Mouse (Mus musculus) neural tube, embryonic 11.5 days (tissue): ENCODE results near the gene Gm10645. TPM values are rescaled to one million over a fixed set of nuclear protein-coding genes. Genes with fewer than 3 reads are reported as not detected.
A peak's percentile ranks its signal among the peaks of the same experiment; 100 is the strongest.

Source experiments
- ATAC-seq: fragments of 200-750 bp; cut with Nextera tagmentation; 2 replicates; pipeline ENCODE4 v1.8.0; 2017; ENCODE audit warnings: moderate number of reproducible peaks, mild to moderate bottlenecking, moderate TSS enrichment, moderate library complexity; ENCODE audit not compliant: insufficient read depth, low FRiP score, low TSS enrichment
- DNase-seq: peaks from one replicate; pipeline ENCODE4 v3.0.0-alpha.2; 2015; ENCODE audit warnings: low spot score
- H3K27ac ChIP-seq: fragments of 300-500 bp; sonication (generic); 2 replicates; pipeline ENCODE4 v1.5.1; 2014; ENCODE audit warnings: low read depth, mild to moderate bottlenecking, low read length
- H3K27me3 ChIP-seq: fragments of 300-500 bp; sonication (generic); 2 replicates; pipeline ENCODE4 v1.6.1; 2014; ENCODE audit warnings: mild to moderate bottlenecking, low read length, mixed read lengths; ENCODE audit not compliant: control insufficient read depth, insufficient read depth
- H3K36me3 ChIP-seq: fragments of 300-500 bp; sonication (generic); 2 replicates; pipeline ENCODE4 v1.6.1; 2014; ENCODE audit warnings: mild to moderate bottlenecking, low read length, moderate library complexity, mixed read lengths; ENCODE audit not compliant: control insufficient read depth, insufficient read depth
- H3K4me1 ChIP-seq: fragments of 300-500 bp; sonication (generic); 2 replicates; pipeline ENCODE4 v1.6.1; 2014; ENCODE audit warnings: low read length, mixed read lengths; ENCODE audit not compliant: control insufficient read depth, insufficient read depth
- H3K4me2 ChIP-seq: fragments of 300-500 bp; sonication (generic); 2 replicates; pipeline ENCODE4 v1.6.1; 2014; ENCODE audit warnings: low read depth, mild to moderate bottlenecking, moderate library complexity
- H3K4me3 ChIP-seq: fragments of 300-500 bp; sonication (generic); 2 replicates; pipeline ENCODE4 v1.5.1; 2014; ENCODE audit warnings: low read depth, low read length
- H3K9ac ChIP-seq: fragments of 300-500 bp; sonication (generic); 2 replicates; pipeline ENCODE4 v1.6.1; 2014; ENCODE audit warnings: mild to moderate bottlenecking, low read length
- H3K9me3 ChIP-seq: fragments of 300-500 bp; sonication (generic); 2 replicates; pipeline ENCODE4 v1.6.1; 2016; ENCODE audit warnings: low read length; ENCODE audit not compliant: control insufficient read depth
- WGBS: fragments of 180-500 bp; shearing (Covaris S2); extraction: QIAGEN DNeasy Blood & Tissue Kit; methylation state at CpG from one replicate; pipeline ENCODE4 v1.1.7; 2014; 5-methylcytosine and 5-hydroxymethylcytosine counted together
- polyA plus RNA-seq: library from polyadenylated mRNA; unstranded; fragments of >200 nt; fragmentation: Nextera tagmentation; extraction: Ambion mirVana; gene quantifications from 2 replicates; pipeline ENCODE4 v1.2.1, GENCODE M21; 2014

Gene Gm10645
- polyA plus RNA-seq, 1 experiment from 2014 or later, result 7.2 TPM

- no peaks in the 10 kb centered on the region for H3K4me1 ChIP-seq
- WGBS, result 85% methylated on average over 6 of the region's 6 CpGs
- H3K36me3 ChIP-seq, result no peaks in the 10 kb centered on the region; the same call in 1 of the 2 replicates
- no peak overlapping the region for H3K9ac ChIP-seq
- no peak overlapping the region for H3K4me3 ChIP-seq
- no peak overlapping the region for H3K4me2 ChIP-seq
- H3K27me3 ChIP-seq, result no peaks in the 10 kb centered on the region
- no peak overlapping the region for H3K27ac ChIP-seq
- no peak for DNase-seq
- ATAC-seq, result no peak
- no peaks in the 10 kb centered on the region for H3K9me3 ChIP-seq
Observed at GRCm38 (mm10) chr8:83196088-83196487, 30.1 kb upstream of the Gm10645 start.

GRCm38 (mm10) chr8:83189538-83190095 lies 23.6 kb upstream of the Gm10645 start:
- ATAC-seq, result no peak
- no peaks in the 10 kb centered on the region for H3K27me3 ChIP-seq
- no peaks in the 10 kb centered on the region for H3K36me3 ChIP-seq
- no peak overlapping the region for H3K4me2 ChIP-seq
- H3K9me3 ChIP-seq, result no peaks in the 10 kb centered on the region
- no peak overlapping the region for H3K9ac ChIP-seq
- H3K27ac ChIP-seq, result no peak overlapping the region
- no peak overlapping the region for H3K4me3 ChIP-seq
- H3K4me1 ChIP-seq, result no peaks in the 10 kb centered on the region
- no peak for DNase-seq
- WGBS, result 85% methylated on average over 4 of the region's 4 CpGs

GRCm38 (mm10) chr8:83187363-83187962 lies 21.5 kb upstream of the Gm10645 start:
- DNase-seq, result no peak
- H3K27me3 ChIP-seq, result no peaks in the 10 kb centered on the region
- H3K9ac ChIP-seq, result no peak overlapping the region
- no peak overlapping the region for H3K27ac ChIP-seq
- no peak overlapping the region for H3K4me2 ChIP-seq
- H3K4me1 ChIP-seq, result peaks cover 5% of the 10 kb centered on the region; the same call in 1 of the 2 replicates
- ATAC-seq, result no peak
- 87% methylated on average over 10 of the region's 10 CpGs for WGBS
- H3K4me3 ChIP-seq, result no peak overlapping the region
- H3K36me3 ChIP-seq, result no peaks in the 10 kb centered on the region
- no peaks in the 10 kb centered on the region for H3K9me3 ChIP-seq

GRCm38 (mm10) chr8:83186376-83186775 lies 20.4 kb upstream of the Gm10645 start:
- H3K27ac ChIP-seq, result no peak overlapping the region
- H3K4me2 ChIP-seq, result no peak overlapping the region
- DNase-seq (no peak), ATAC-seq (no peak)
- H3K27me3 ChIP-seq, result no peaks in the 10 kb centered on the region
- 76% methylated on average over 6 of the region's 6 CpGs for WGBS
- no peak overlapping the region for H3K4me3 ChIP-seq
- peaks cover 6% of the 10 kb centered on the region; the same call in 1 of the 2 replicates for H3K4me1 ChIP-seq
- no peaks in the 10 kb centered on the region for H3K36me3 ChIP-seq
- no peak overlapping the region for H3K9ac ChIP-seq
- no peaks in the 10 kb centered on the region for H3K9me3 ChIP-seq

GRCm38 (mm10) chr8:83182784-83183183 lies 16.8 kb upstream of the Gm10645 start:
- Histone ChIP-seq H3K27me3 (no peaks in the 10 kb centered on the region), H3K27ac (no peak overlapping the region), H3K9me3 (no peaks in the 10 kb centered on the region), H3K4me1 (peaks cover 12% of the 10 kb centered on the region; the same call in 1 of the 2 replicates), H3K4me2 (no peak overlapping the region), H3K4me3 (no peak overlapping the region), H3K9ac (no peak overlapping the region), H3K36me3 (no peaks in the 10 kb centered on the region)
- 78% methylated on average over 5 of the region's 5 CpGs for WGBS
- DNase-seq (peak; percentile 23), ATAC-seq (no peak)

- no peaks in the 10 kb centered on the region for H3K9me3 ChIP-seq
- no peaks in the 10 kb centered on the region for H3K27me3 ChIP-seq
- no peak overlapping the region for H3K9ac ChIP-seq
- WGBS, result 85% methylated on average over 6 of the region's 6 CpGs
- 0 out of 2 replicates have a peak overlapping the region, but pooled peaks have one; percentile 14 for H3K27ac ChIP-seq
- no peak overlapping the region for H3K4me2 ChIP-seq
- no peaks in the 10 kb centered on the region for H3K36me3 ChIP-seq
- no peak for DNase-seq
- H3K4me3 ChIP-seq, result no peak overlapping the region
- peaks cover 17% of the 10 kb centered on the region; the same call in 1 of the 2 replicates for H3K4me1 ChIP-seq
- no peak for ATAC-seq
Observed at GRCm38 (mm10) chr8:83181851-83182482, 16.0 kb upstream of the Gm10645 start.

GRCm38 (mm10) chr8:83178228-83178742 lies 12.3 kb upstream of the Gm10645 start:
- ATAC-seq, result no peak
- DNase-seq, result peak; percentile 49
- H3K27me3 ChIP-seq, result no peaks in the 10 kb centered on the region
- H3K4me2 ChIP-seq, result no peak overlapping the region
- 10% methylated on average over 9 of the region's 9 CpGs for WGBS
- peaks cover 17% of the 10 kb centered on the region; the same call in 1 of the 2 replicates for H3K4me1 ChIP-seq
- H3K9ac ChIP-seq, result no peak overlapping the region
- H3K9me3 ChIP-seq, result no peaks in the 10 kb centered on the region
- H3K27ac ChIP-seq, result peak overlapping the region; percentile 69; the same call in 1 of the 2 replicates
- no peak overlapping the region for H3K4me3 ChIP-seq
- no peaks in the 10 kb centered on the region for H3K36me3 ChIP-seq

GRCm38 (mm10) chr8:83177317-83178195 lies 11.6 kb upstream of the Gm10645 start:
- DNase-seq, result no peak
- Histone ChIP-seq H3K36me3 (no peaks in the 10 kb centered on the region), H3K4me2 (no peak overlapping the region), H3K4me3 (no peak overlapping the region), H3K9me3 (no peaks in the 10 kb centered on the region), H3K27ac (peak overlapping the region; percentile 69), H3K27me3 (no peaks in the 10 kb centered on the region), H3K4me1 (peaks cover 13% of the 10 kb centered on the region; the same call in 1 of the 2 replicates), H3K9ac (0 out of 2 replicates have a peak overlapping the region, but pooled peaks have one; percentile 11)
- WGBS, result 23% methylated on average over 10 of the region's 11 CpGs
- ATAC-seq, result 0 out of 2 replicates have a peak, but pooled peaks have one; percentile 38
